Mouse (Mus musculus) small intestine, adult 2 months (tissue): ENCODE data around the gene Agpat4.

ENCODE experiments used
- CTCF ChIP-seq: fragments of 200-500 bp; IDR thresholded peaks from 2 replicates; pipeline ENCODE4 v1.5.1; 2012; ENCODE audit warnings: low read depth, mild to moderate bottlenecking, control low read depth, inconsistent platforms, low read length, moderate library complexity, mixed read lengths; ENCODE audit not compliant: insufficient replicate concordance, insufficient read length; ENCODE audit errors: extremely low read depth
- POLR2A ChIP-seq: fragments of 200-500 bp; IDR thresholded peaks from 2 replicates; pipeline ENCODE4 v1.6.1; 2012; ENCODE audit warnings: low read depth, mild to moderate bottlenecking, control low read depth, inconsistent platforms, low read length, moderate library complexity

DNA sequence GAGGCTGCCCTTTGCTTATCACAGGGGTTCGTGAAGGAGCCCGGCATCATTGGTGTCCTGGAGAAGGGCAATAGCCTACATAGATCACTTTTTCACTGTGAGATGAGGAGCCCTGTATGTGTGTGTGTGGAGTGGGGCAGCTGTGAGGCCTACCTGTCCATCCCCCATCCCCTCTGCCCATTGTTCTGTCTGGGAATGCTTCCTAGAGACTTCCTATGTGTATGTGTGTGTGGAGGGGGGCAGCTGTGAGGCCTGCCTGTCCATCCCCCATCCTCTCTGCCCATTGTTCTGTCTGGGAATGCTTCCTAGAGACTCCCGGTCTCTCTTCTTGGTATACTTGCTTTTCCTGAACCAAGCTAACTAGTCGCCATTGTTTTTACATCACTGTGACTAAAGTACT lies 8.6 kb downstream of the Agpat4 start:
- TF ChIP-seq POLR2A (no peak), CTCF (no peak)
